Mouse (Mus musculus): ENCODE results near the gene Nfib. TPM values are rescaled to one million over a fixed set of nuclear protein-coding genes. Genes with fewer than 3 reads are reported as not detected.

The Nfib gene
- polyA plus RNA-seq, 1 experiment from 2014 or later: 9.5 TPM

DNA sequence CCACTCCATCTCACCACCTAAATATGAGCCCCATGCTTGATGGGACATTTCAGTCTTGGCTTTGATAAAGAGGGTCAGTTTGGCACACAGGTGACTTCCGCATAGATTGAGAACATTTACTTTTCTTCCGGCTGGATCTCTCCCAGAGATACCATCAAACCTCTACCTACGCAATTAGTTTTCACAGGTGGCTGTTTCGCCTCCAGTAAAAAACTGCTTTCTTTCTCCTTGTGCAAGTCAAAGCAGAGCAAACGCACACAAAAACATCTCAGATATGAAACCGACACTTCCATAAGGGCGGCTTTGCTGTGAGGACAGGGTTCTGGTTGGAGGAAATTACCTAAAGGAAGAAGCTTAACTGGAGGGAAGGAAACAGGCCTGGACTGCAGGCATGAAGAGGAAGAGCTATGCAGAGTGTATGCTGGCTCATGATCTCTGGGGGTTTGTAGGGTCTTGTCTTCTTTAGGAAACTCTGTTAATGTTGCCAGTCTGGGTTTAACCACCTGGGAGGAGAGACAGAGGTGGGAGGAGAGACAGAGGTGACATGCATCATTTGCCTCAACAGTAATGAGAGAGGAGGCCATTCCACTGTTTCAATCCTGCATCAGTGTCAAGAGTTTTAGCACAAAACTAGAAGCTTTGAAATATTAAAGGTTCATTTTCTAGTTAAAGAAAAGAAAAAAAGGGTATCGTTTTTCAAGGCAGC lies 249.8 kb downstream of the Nfib start:
- Histone ChIP-seq H3K27me3 (replicated peaks) (no peaks in the 10 kb centered on the region), H3K9ac (no peak overlapping the region), H3K4me3 (no peak overlapping the region), H3K36me3 (no peaks in the 10 kb centered on the region), H3K9me3 (replicated peaks) (no peaks in the 10 kb centered on the region), H3K4me1 (no peaks in the 10 kb centered on the region; the same call in 1 of the 2 replicates), H3K4me2 (no peak overlapping the region), H3K27ac (no peak overlapping the region)
- WGBS (ENCODE audit: insufficient replicate concordance): 75% methylated on average over 8 of the region's 8 CpGs
- ATAC-seq: no peak

DNA sequence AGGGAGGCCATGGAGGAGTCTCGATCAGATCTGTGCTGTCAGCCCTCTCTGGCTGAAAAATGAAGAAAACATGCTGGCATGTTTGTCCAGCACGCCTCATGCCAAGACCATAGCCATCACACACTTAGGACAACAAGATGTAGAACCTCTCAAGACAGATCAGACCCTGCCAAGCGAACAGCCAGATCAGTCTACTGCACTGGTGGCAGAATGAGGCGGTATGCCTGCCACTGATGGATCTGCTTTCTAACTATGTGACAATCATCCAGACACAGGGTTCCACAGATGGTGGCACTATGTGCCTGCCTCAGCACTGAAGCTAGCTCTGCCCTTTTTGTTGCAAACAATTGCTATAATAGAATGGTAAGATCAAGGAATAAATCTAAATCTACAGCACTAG lies 250.6 kb downstream of the Nfib start:
- Histone ChIP-seq H3K9me3 (replicated peaks) (no peaks in the 10 kb centered on the region), H3K27ac (no peak overlapping the region), H3K4me3 (no peak overlapping the region), H3K9ac (no peak overlapping the region), H3K36me3 (no peaks in the 10 kb centered on the region), H3K27me3 (replicated peaks) (no peaks in the 10 kb centered on the region), H3K4me1 (no peaks in the 10 kb centered on the region; the same call in 1 of the 2 replicates), H3K4me2 (no peak overlapping the region)
- 68% methylated on average over 4 of the region's 4 CpGs for WGBS (ENCODE audit: insufficient replicate concordance)
- ATAC-seq: no peak

DNA sequence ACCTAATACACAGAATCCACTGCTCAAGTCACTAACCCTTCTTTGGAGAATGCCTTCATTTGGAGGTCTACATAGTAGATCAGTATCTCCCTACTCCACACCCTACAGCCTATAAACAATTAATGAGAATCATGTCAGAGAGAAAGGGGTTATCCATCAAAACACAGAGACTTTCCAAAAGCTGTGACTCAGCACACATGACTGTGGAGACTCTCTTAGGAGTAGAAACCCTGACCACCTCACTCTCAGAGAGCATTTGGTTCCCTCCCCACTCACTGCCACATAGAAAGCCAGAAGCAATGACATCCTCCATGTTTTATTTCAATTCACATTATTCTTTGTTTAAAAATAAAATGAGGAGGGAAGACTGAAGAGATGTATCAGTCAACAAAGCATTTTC lies 252.2 kb downstream of the Nfib start:
- no peaks in the 10 kb centered on the region for H3K36me3 ChIP-seq
- ATAC-seq: no peak
- no peak overlapping the region for H3K4me3 ChIP-seq
- no peak overlapping the region for H3K9ac ChIP-seq
- no peaks in the 10 kb centered on the region for H3K27me3 ChIP-seq (replicated peaks)
- no peaks in the 10 kb centered on the region for H3K9me3 ChIP-seq (replicated peaks)
- peaks cover 7% of the 10 kb centered on the region; the same call in 1 of the 2 replicates for H3K4me1 ChIP-seq
- H3K27ac ChIP-seq: no peak overlapping the region
- no peak overlapping the region for H3K4me2 ChIP-seq

DNA sequence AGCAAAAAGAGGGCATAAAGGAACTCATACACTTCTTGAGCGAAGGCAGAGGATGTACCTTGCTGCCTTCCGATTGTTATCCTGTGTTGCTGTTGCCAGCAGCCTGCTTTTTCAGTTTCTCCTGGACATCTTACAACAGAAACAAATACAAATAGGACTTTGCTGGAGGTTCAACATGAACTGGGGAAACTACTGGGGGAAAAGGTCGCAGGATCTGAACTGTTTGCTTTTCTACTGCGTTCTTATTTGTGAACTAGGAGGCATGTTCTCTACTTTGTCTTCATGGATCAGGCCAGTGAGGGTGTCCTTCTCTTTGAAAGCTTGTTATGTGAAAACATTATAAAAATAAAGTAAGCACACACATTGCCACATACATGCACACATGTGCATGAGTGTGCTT lies 252.6 kb downstream of the Nfib start:
- H3K4me3 ChIP-seq: no peak overlapping the region
- peaks cover 7% of the 10 kb centered on the region; the same call in 1 of the 2 replicates for H3K4me1 ChIP-seq
- no peak overlapping the region for H3K4me2 ChIP-seq
- H3K27me3 ChIP-seq (replicated peaks): no peaks in the 10 kb centered on the region
- 69% methylated on average over 4 of the region's 4 CpGs for whole genome bisulfite sequencing (ENCODE audit: insufficient replicate concordance)
- H3K9me3 ChIP-seq (replicated peaks): no peaks in the 10 kb centered on the region
- no peak overlapping the region for H3K9ac ChIP-seq
- H3K36me3 ChIP-seq: no peaks in the 10 kb centered on the region
- ATAC-seq: no peak
- H3K27ac ChIP-seq: no peak overlapping the region

DNA sequence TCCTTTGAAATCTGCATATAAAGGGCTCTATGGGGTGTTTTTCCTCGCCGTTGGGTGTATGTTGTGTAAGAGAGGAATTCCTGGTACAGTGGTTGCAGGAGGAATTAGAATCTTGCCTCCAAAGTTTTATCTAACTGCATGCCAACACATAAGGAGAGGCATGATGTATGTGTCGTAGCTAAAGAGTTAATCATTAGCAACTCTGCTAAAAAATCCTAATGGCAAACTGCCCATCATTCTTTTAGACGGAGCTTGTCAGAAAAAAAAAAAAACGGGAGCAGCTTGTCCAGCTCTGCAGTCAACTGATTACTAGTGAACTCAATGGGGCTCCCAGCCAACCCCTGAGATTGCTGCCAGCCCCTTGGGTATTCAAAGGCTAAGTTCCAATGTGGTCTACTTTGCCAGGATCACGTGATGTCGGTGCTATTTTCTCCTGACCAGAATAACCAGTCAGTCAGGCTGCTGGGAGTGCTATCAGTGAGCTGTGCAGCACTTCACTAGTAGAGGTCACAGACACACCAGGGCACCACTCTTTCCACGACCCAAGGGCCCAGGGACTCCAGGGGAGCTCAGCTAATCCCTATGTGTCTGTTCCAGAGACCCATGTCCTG lies 258.4 kb downstream of the Nfib start:
- no peak overlapping the region for H3K9ac ChIP-seq
- no peaks in the 10 kb centered on the region for H3K9me3 ChIP-seq (replicated peaks)
- no peaks in the 10 kb centered on the region for H3K27me3 ChIP-seq (replicated peaks)
- peaks cover 14% of the 10 kb centered on the region; the same call in 1 of the 2 replicates for H3K4me1 ChIP-seq
- ATAC-seq: no peak
- no peak overlapping the region for H3K4me2 ChIP-seq
- no peak overlapping the region for H3K4me3 ChIP-seq
- WGBS (ENCODE audit: insufficient replicate concordance): 38% methylated on average over 8 of the region's 8 CpGs
- no peaks in the 10 kb centered on the region for H3K36me3 ChIP-seq
- no peak overlapping the region for H3K27ac ChIP-seq

DNA sequence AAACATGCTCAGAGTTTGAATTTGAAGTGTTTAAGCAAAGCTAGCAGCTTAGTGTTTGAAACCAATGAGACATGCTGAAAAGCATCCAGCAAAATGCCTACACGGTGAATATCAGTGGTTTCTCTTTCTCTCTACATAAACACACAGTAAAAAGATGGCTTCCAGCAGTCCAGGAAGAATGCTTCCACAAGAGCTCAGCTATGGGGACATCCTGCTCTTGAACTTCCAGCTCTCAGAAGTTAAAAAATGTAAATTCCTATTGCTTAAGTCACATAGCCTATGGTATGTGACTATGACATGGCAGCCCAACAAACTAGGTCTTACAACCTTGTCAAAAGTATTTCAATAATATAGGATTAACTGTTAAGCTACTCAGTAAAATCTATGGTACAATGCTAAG lies 261.5 kb downstream of the Nfib start:
- Histone ChIP-seq H3K4me2 (no peak overlapping the region), H3K9me3 (replicated peaks) (no peaks in the 10 kb centered on the region), H3K4me1 (peaks cover 10% of the 10 kb centered on the region; the same call in 1 of the 2 replicates), H3K36me3 (no peaks in the 10 kb centered on the region), H3K27ac (no peak overlapping the region), H3K27me3 (replicated peaks) (no peaks in the 10 kb centered on the region), H3K4me3 (no peak overlapping the region), H3K9ac (no peak overlapping the region)
- no peak for ATAC-seq
- WGBS (ENCODE audit: insufficient replicate concordance): 67% methylated on average over 1 of the region's 1 CpGs

DNA sequence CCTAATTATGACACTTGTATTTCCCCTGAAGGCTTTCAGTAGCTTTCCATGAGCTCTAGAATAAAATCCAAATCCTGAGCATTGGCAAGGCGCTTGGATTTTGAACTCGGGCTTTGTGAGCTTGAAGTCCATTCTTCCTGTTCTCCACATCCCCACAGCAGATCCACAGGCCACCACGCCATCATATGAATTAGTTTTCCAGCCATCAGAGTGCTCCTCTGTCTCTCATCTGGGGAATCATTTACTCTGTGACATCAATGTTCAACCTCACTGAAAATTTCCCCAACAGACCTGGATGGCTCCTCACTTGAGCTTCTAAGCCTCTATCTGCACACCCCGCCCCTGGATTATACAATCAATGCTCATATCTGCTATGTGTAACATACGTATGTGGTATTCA lies 262.1 kb downstream of the Nfib start:
- no peak overlapping the region for H3K4me3 ChIP-seq
- peaks cover 8% of the 10 kb centered on the region; the same call in 1 of the 2 replicates for H3K4me1 ChIP-seq
- WGBS (ENCODE audit: insufficient replicate concordance): 72% methylated on average over 5 of the region's 5 CpGs

DNA sequence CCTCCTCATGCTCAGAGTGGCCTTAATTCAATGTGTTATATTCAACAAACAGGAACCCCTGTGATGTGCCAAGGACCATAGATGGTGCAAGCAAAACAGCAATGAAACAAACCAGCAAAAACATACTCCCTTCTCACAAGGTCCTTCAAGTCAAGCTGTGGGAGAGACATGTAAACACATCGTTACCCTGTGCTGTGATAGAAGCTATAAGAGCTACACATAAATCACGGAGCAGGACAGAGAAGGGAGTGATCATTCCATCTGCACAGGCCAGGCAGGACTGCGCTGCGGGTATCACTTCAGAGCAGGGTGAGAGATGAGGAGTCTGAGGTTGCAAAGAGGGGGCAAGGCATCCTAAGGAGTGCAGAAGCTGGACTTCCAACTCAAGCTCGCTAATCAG lies 262.5 kb downstream of the Nfib start:
- Histone ChIP-seq H3K36me3 (no peaks in the 10 kb centered on the region), H3K27me3 (replicated peaks) (no peaks in the 10 kb centered on the region), H3K9ac (no peak overlapping the region), H3K4me1 (peaks cover 11% of the 10 kb centered on the region; the same call in 1 of the 2 replicates), H3K4me2 (no peak overlapping the region), H3K4me3 (no peak overlapping the region), H3K27ac (no peak overlapping the region), H3K9me3 (replicated peaks) (no peaks in the 10 kb centered on the region)
- WGBS (ENCODE audit: insufficient replicate concordance): 73% methylated on average over 5 of the region's 5 CpGs
- ATAC-seq: no peak

More for the DNA sequence above, 262.1 kb downstream of the Nfib start:
- no peak overlapping the region for H3K9ac ChIP-seq
- no peaks in the 10 kb centered on the region for H3K36me3 ChIP-seq
- H3K9me3 ChIP-seq (replicated peaks): no peaks in the 10 kb centered on the region
- no peak for ATAC-seq
- H3K27ac ChIP-seq: no peak overlapping the region
- H3K4me2 ChIP-seq: no peak overlapping the region
- no peaks in the 10 kb centered on the region for H3K27me3 ChIP-seq (replicated peaks)

DNA sequence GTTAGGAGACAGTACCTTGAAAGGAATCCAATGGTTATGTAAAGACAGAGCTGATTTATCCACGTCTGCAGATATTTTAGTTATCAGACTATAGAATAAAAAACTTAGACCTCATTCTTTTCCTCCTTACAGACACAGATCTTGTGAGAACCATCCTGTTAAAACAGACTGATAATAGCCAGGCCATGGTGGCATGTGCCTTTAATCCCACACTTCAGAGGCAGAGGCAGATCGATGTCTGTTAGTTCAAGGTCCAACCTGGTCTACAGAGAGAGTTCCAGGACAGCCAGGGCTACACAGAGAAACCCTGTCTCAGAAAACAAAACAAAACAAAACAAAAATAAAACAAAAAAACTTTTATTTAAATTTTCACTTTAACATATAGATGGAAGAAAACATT lies 264.9 kb downstream of the Nfib start:
- no peaks in the 10 kb centered on the region for H3K9me3 ChIP-seq (replicated peaks)
- no peak for ATAC-seq
- H3K36me3 ChIP-seq: no peaks in the 10 kb centered on the region
- no peak overlapping the region for H3K9ac ChIP-seq
- H3K27ac ChIP-seq: no peak overlapping the region
- no peak overlapping the region for H3K4me2 ChIP-seq
- no peak overlapping the region for H3K4me3 ChIP-seq
- WGBS (ENCODE audit: insufficient replicate concordance): 56% methylated on average over 2 of the region's 2 CpGs
- peaks cover 9% of the 10 kb centered on the region; the same call in 1 of the 2 replicates for H3K4me1 ChIP-seq
- H3K27me3 ChIP-seq (replicated peaks): no peaks in the 10 kb centered on the region

DNA sequence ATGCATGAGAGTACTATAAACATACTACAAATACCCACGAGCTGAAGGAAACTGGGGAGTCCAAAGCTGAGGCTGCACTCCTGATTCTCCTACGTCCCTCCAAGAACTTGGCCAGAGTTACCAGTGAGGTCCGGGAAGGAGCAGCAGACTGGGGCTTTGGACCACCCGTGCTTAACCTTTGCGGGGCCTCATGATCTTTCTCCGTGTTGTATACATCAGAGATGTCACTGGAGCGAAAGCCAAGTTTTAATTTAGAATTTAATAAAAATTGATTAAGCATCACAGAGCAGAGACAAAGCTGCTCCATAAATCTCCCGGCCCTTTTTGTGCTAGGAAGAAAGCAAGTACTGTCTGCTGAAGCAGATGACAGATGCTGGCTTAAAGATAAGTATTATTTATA lies 265.7 kb downstream of the Nfib start:
- Histone ChIP-seq H3K4me1 (peaks cover 13% of the 10 kb centered on the region; the same call in 1 of the 2 replicates), H3K4me2 (no peak overlapping the region), H3K36me3 (no peaks in the 10 kb centered on the region), H3K27ac (no peak overlapping the region), H3K27me3 (replicated peaks) (no peaks in the 10 kb centered on the region), H3K4me3 (no peak overlapping the region), H3K9ac (no peak overlapping the region), H3K9me3 (replicated peaks) (no peaks in the 10 kb centered on the region)
- WGBS (ENCODE audit: insufficient replicate concordance): 66% methylated on average over 8 of the region's 8 CpGs
- ATAC-seq: no peak

DNA sequence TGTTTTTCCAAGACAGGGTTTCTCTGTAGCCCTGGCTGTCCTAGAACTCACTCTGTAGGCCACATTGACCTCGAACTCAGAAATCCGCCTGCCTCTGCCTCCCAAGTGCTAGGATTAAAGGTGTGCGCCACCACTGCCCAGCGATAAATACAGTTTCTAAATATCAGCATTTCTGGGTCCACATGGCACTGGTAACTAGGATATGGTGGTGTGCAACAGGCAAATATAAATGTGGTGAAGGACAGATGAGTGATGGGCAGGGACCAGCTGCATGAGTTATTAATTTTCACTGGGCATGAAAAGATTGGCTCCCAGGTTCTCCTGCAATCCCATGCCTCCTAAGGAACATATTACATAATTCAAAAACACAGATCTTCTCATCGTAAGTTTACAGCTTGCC lies 266.9 kb downstream of the Nfib start:
- no peak overlapping the region for H3K4me3 ChIP-seq
- H3K27me3 ChIP-seq (replicated peaks): no peaks in the 10 kb centered on the region
- H3K4me2 ChIP-seq: no peak overlapping the region
- no peaks in the 10 kb centered on the region for H3K36me3 ChIP-seq
- H3K9ac ChIP-seq: no peak overlapping the region
- WGBS (ENCODE audit: insufficient replicate concordance): 75% methylated on average over 5 of the region's 5 CpGs
- no peak overlapping the region for H3K27ac ChIP-seq
- H3K9me3 ChIP-seq (replicated peaks): no peaks in the 10 kb centered on the region
- no peak for ATAC-seq
- peaks cover 13% of the 10 kb centered on the region; the same call in 1 of the 2 replicates for H3K4me1 ChIP-seq

DNA sequence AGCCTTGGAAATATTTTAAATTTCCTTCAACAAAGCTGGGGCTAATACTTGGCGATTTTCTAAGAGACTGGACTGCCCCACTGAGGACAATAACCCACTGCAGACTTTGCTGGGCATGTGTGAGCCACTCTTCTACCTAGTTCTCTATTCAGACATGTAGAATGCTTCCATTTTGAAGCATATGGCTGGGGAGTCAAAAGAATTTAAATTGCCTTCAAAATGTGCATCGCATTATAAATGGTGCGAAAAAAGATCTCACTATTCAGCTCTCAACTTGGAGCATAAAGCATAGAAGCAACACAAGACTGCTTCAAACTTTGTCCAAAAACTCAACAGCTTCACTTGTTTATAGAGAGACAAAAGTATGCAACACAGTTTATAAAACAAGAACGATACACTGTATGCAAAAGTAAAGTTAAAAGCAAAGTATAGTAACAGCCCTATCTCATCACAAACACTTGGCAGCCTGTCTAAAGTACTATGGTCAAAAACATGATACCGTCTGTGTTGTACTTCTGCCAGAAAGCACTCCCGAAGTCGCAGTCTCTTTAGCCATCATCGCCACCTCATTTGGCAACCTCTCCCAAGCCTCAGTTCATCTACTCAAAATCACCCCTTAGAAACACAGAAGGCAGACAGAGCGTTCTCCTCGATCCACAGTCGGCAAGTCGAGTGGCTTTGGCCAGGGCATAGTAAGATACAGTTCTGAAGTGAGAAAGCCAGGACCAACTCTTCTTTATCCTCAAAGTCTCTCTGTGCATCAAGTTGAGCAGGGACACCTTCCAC lies 267.8 kb downstream of the Nfib start:
- H3K4me2 ChIP-seq: no peak overlapping the region
- no peaks in the 10 kb centered on the region for H3K9me3 ChIP-seq (replicated peaks)
- H3K4me3 ChIP-seq: no peak overlapping the region
- no peaks in the 10 kb centered on the region for H3K36me3 ChIP-seq
- 74% methylated on average over 12 of the region's 12 CpGs for WGBS (ENCODE audit: insufficient replicate concordance)
- no peak for ATAC-seq
- H3K9ac ChIP-seq: no peak overlapping the region
- peaks cover 13% of the 10 kb centered on the region; the same call in 1 of the 2 replicates for H3K4me1 ChIP-seq
- no peaks in the 10 kb centered on the region for H3K27me3 ChIP-seq (replicated peaks)
- no peak overlapping the region for H3K27ac ChIP-seq
